Mouse (Mus musculus) spleen, adult 2 months (tissue): ENCODE data around the gene 3110082I17Rik. TPM values are rescaled to one million over a fixed set of nuclear protein-coding genes. Genes with fewer than 3 reads are reported as not detected.

Experiments
- DNase-seq, 2 experiments: peaks; one replicate each; pipeline versions ENCODE4 v3.0.0 to v3.0.0-alpha.2; 2012 to 2021; ENCODE audit warnings: low spot score in 2 of 2, low read depth in 1 of 2
- H3K27ac ChIP-seq: fragments of 200-500 bp; 2 replicates; pipeline ENCODE4 v1.5.1; 2012; ENCODE audit warnings: low read length, inconsistent platforms; ENCODE audit not compliant: insufficient read depth
- H3K27me3 ChIP-seq: fragments of 200-500 bp; 2 replicates; pipeline ENCODE4 v1.6.1; 2012; ENCODE audit warnings: mild to moderate bottlenecking, moderate library complexity, low read length, inconsistent platforms; ENCODE audit not compliant: control insufficient read depth, insufficient read depth
- H3K36me3 ChIP-seq: fragments of 200-500 bp; 2 replicates; pipeline ENCODE4 v1.6.1; 2012; ENCODE audit warnings: mild to moderate bottlenecking, low read length, inconsistent platforms; ENCODE audit not compliant: control insufficient read depth, insufficient read depth
- H3K4me1 ChIP-seq: fragments of 200-500 bp; 2 replicates; pipeline ENCODE4 v1.6.1; 2011; ENCODE audit warnings: inconsistent platforms; ENCODE audit not compliant: control insufficient read depth, insufficient read depth, insufficient read length
- H3K4me3 ChIP-seq: fragments of 200-500 bp; 2 replicates; pipeline ENCODE4 v1.5.1; 2011; ENCODE audit warnings: mild to moderate bottlenecking, inconsistent platforms; ENCODE audit not compliant: insufficient read depth, insufficient read length; ENCODE audit errors: extremely low read depth
- CTCF ChIP-seq: fragments of 200-500 bp; IDR thresholded peaks from 2 replicates; pipeline ENCODE4 v1.5.1; 2011; ENCODE audit warnings: mild to moderate bottlenecking, inconsistent platforms; ENCODE audit not compliant: insufficient read depth, insufficient read length, insufficient replicate concordance; ENCODE audit errors: extremely low read depth
- POLR2A ChIP-seq: fragments of 200-500 bp; IDR thresholded peaks from 2 replicates; pipeline ENCODE4 v1.6.1; 2011; ENCODE audit warnings: low read depth, low read length, inconsistent platforms
- WGBS: fragments of 180-500 bp; shearing (Covaris S2); methylation state at CpG from one replicate; pipeline ENCODE4 v1.1.7; 2018; 5-methylcytosine and 5-hydroxymethylcytosine counted together
- polyA plus RNA-seq: library from polyadenylated mRNA; depleted of rRNA; stranded (reverse); fragments of >200 nt; gene quantifications from 2 replicates; pipeline ENCODE4 v1.2.3, GENCODE M21; 2012

The 3110082I17Rik gene
- polyA plus RNA-seq, 1 experiment = 5.2 TPM

DNA sequence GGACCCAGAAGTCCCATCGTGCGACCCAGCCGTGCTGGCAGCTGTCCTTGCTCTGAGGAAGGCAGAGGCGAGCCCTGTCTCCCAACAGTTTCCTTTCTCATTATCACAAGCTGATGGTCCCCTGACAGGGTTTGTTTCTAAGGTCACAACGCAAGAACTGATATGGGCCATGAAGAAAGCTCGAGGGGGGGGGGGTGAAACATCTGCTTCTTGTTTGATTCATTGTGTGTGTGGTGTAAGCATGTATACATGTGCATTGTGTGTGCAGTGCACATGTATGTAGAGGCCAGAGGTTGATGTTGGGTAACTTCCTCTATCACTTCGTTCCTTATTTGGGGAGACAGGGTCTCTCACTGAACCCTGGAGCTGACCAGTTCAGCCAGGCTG, 132.7 kb downstream of the 3110082I17Rik start:
- Histone ChIP-seq H3K27ac (no peak overlapping the region), H3K36me3 (no peaks in the 10 kb centered on the region), H3K27me3 (no peaks in the 10 kb centered on the region), H3K4me3 (no peak overlapping the region), H3K4me1 (peaks cover 2% of the 10 kb centered on the region; the same call in 1 of the 2 replicates)
- TF ChIP-seq CTCF (no peak), POLR2A (no peak)
- DNase-seq = no peak
- 58% methylated on average over 7 of the region's 7 CpGs for WGBS

DNA sequence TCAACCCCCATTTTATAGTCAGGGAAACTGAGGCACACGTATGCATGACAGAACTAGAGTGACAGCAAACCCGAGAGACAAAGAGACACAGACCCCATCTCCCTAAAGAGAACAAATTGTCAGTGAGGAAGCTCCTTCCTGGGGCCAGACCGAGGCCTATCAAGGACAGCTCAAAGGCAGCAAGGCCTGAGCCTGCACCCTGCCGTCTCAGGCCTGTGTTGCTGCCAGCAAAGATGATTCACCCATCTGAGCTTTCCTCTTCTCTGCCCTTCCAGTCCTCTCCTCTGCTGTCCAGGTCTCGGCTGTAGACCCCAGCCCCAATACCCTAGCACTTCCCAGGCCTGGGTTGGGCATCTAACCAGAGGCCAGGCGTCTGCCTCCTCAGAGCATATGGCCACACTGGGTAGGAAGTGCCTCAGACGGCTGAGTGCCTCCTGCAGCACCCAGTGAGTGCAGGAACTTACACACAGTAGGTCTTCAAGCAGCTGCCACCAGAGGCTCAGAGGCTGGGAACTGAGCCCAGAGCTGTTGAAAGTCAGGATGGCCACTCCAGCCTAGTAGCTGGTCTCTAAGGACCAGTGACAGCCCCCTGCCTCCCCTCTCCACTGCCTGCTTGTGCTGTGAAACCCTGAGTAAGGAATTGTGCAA, 133.2 kb downstream of the 3110082I17Rik start:
- 85% methylated on average over 7 of the region's 7 CpGs for WGBS
- DNase-seq = no peak
- Histone ChIP-seq H3K36me3 (no peaks in the 10 kb centered on the region), H3K27me3 (no peaks in the 10 kb centered on the region), H3K27ac (no peak overlapping the region), H3K4me3 (no peak overlapping the region), H3K4me1 (peaks cover 2% of the 10 kb centered on the region; the same call in 1 of the 2 replicates)
- TF ChIP-seq CTCF = no peak
- no peak for TF ChIP-seq POLR2A

DNA sequence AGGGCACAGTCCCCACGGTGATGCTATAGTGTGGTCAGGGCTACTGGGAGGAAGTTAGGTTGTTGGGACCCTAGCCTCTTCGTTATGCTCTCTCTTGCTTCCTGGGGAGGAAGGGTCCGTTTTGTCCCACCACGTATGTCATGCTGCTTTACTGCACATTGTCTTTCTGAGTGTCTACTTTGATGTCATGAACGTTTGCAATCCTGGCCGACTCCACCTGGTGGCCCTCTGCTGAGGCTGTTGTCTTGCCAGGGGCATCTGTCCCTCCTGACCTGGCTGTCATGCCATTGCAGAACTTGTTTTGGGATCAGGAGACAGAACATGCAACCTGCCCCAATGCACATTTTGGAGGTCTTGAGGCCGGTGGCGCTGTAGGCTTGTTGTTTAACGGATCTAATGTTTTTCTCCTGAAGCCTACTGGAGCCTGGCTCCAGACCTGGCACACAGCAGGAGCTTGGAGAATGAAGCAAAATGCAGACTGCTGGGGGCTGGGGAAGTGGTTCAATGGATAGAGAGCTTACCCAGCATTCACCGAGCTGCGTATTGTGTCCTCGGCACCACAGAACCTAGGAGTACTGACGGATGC, 134.1 kb downstream of the 3110082I17Rik start:
- Histone ChIP-seq H3K36me3 (no peaks in the 10 kb centered on the region), H3K4me3 (no peak overlapping the region), H3K27me3 (no peaks in the 10 kb centered on the region), H3K27ac (no peak overlapping the region), H3K4me1 (peaks cover 2% of the 10 kb centered on the region; the same call in 1 of the 2 replicates)
- WGBS = 64% methylated on average over 13 of the region's 13 CpGs
- TF ChIP-seq CTCF (no peak), POLR2A (no peak)
- no peak for DNase-seq

DNA sequence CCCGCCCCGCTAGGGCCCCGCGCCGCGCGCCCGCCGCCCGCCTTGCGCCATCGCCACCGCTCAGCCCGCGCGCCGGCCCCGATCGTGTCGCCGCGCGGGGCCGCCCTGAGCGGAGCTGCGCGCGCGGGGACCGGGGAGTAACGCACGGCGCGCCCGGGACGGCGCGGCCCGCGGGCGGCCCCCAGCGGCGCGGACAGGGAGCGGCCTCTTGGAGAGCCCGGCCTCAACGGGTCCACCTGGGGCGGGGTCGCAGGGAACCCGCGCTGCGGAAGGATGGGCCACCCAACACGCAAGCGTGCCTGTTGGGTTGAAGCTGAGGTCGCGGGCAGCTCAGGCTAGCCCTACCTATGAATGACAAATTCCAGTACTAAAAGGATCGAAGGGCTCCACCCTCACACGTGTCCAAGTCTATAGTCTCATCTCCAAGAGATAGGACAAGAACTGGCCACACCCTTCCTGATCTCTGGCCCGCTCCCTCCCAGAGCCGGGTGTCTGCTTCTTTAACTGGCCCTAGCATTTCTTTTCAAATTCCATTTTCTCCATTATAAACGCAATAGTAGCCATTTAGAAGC, 134.8 kb downstream of the 3110082I17Rik start, which contains the start of gene Adap1:
TSS of gene Adap1 (minus strand) at position 228 of the 572 bp plus-strand sequence.
- H3K36me3 ChIP-seq = no peaks in the 10 kb centered on the region
- H3K4me1 ChIP-seq = peaks cover 2% of the 10 kb centered on the region; the same call in 1 of the 2 replicates
- H3K4me3 ChIP-seq = peak within 1 kb of the TSS; percentile 69; the same call in 1 of the 2 replicates
- no peaks in the 10 kb centered on the region for H3K27me3 ChIP-seq
- H3K27ac ChIP-seq = peak within 1 kb of the TSS; percentile 50
- peak in 1 of 2 experiments; percentile 70 for DNase-seq
- TF ChIP-seq CTCF (peak; percentile 70), POLR2A (no peak)
- 6% methylated on average over 58 of the region's 61 CpGs for WGBS

DNA sequence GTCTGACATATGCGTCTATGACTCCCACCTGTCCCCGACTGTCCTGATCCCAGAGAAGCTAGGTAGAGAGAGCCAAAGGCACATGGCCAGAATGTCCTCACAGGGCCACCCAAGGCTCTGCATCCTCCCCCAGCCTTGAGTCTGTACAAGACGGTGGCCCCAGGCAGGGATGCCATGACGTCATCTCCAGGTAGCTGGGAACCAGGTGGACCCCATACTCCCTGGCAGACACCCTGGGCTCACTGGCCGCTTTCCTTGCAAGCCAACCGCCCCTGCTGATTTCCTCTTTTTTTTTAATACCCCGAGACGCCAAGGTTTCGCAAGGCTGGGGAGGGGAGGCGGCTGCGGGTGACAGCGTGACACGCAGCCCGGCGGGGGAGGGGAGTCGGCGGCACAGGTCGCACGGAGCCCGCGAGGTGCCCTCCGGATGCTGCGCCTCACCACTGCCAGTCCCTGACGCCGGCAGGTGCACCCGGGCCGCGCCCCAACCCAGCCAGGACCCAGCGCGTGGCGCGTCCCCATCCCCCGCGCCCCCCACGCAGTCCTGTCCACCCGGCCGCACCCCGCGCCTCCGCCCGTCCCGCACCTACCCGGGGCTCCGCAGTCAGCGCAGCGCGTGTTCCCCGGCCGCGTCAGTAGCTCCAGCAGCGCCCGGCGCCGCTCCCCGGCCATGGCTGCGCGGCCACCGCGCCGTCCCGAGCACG, 135.5 kb downstream of the 3110082I17Rik start:
- DNase-seq = peak in 1 of 2 experiments; percentile 62
- Histone ChIP-seq H3K27ac (peak overlapping the region; percentile 50), H3K36me3 (no peaks in the 10 kb centered on the region), H3K27me3 (no peaks in the 10 kb centered on the region), H3K4me1 (peaks cover 2% of the 10 kb centered on the region; the same call in 1 of the 2 replicates), H3K4me3 (peak overlapping the region; percentile 69; the same call in 1 of the 2 replicates)
- no peak for TF ChIP-seq POLR2A
- TF ChIP-seq CTCF = no peak
- 2% methylated on average over 55 of the region's 62 CpGs for WGBS

DNA sequence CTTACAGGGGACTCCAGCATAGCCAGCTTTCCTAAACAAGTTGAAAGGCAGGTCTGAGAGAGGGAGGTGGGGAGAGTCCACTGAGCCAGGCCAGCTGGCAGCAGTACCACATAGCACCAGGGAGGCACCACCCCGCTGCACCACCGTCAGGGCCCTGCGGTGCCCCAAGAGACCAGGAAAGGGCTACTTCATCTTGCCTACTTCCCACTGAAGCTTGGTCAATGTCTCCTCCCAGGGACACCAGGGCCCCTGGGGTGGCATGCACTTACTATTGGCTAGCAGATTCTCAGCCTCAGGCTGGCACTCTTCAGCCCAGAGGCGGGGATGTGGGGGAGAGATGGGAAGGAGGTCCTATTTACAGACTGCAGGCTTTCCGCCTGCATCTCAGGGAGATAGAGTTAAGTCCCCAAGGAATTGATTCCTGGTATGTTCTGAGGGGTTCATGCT, 136.3 kb downstream of the 3110082I17Rik start:
- DNase-seq = no peak
- no peaks in the 10 kb centered on the region for H3K27me3 ChIP-seq
- peak overlapping the region; percentile 69; the same call in 1 of the 2 replicates for H3K4me3 ChIP-seq
- TF ChIP-seq POLR2A (no peak), CTCF (no peak)
- 34% methylated on average over 5 of the region's 5 CpGs for WGBS
- H3K36me3 ChIP-seq = no peaks in the 10 kb centered on the region
- peaks cover 2% of the 10 kb centered on the region; the same call in 1 of the 2 replicates for H3K4me1 ChIP-seq
- peak overlapping the region; percentile 40 for H3K27ac ChIP-seq
